Mouse (Mus musculus) heart, adult 2 months (tissue): Measurements from ENCODE around the gene Thsd4. TPM values are rescaled to one million over a fixed set of nuclear protein-coding genes. Genes with fewer than 3 reads are reported as not detected.

ENCODE experiments used
- DNase-seq, 2 experiments: peaks; one replicate each; pipeline ENCODE4 v3.0.0; 2021
- H3K27ac ChIP-seq: fragments of 200-600 bp; 2 replicates; pipeline ENCODE4 v1.8.1; 2022
- H3K27me3 ChIP-seq: fragments of 200-500 bp; 2 replicates; pipeline ENCODE4 v1.6.1; 2012; ENCODE audit warnings: mild to moderate bottlenecking, low read length, inconsistent platforms, mixed read lengths; ENCODE audit not compliant: control insufficient read depth, insufficient read depth
- H3K36me3 ChIP-seq: fragments of 200-500 bp; 2 replicates; pipeline ENCODE4 v1.6.1; 2012; ENCODE audit warnings: low read length, inconsistent platforms; ENCODE audit not compliant: control insufficient read depth, insufficient read depth
- H3K4me1 ChIP-seq: fragments of 200-500 bp; 2 replicates; pipeline ENCODE4 v1.6.1; 2011; ENCODE audit warnings: low read length; ENCODE audit not compliant: control insufficient read depth, insufficient read depth
- H3K4me3 ChIP-seq: fragments of 200-600 bp; 2 replicates; pipeline ENCODE4 v1.8.1; 2022
- H3K79me2 ChIP-seq: fragments of 200-500 bp; replicated peaks from 2 replicates; pipeline ENCODE4 v1.6.1; 2012; ENCODE audit warnings: mild to moderate bottlenecking, inconsistent platforms, low read length, moderate library complexity, mixed read lengths; ENCODE audit not compliant: control insufficient read depth, insufficient read depth
- H3K9ac ChIP-seq: fragments of 200-500 bp; 2 replicates; pipeline ENCODE4 v1.6.1; 2012; ENCODE audit warnings: low read depth, mild to moderate bottlenecking, control low read depth, inconsistent platforms, low read length, mixed read lengths
- CTCF ChIP-seq: fragments of 200-600 bp; IDR thresholded peaks from 2 replicates; pipeline ENCODE4 v1.8.1; 2022; ENCODE audit warnings: antibody characterized with exemption, mild to moderate bottlenecking, moderate library complexity
- EP300 ChIP-seq: fragments of 200-500 bp; IDR thresholded peaks from 2 replicates; pipeline ENCODE4 v1.6.1; 2011; ENCODE audit warnings: low read depth, low read length, control low read depth; ENCODE audit not compliant: insufficient read depth
- POLR2A ChIP-seq: fragments of 200-500 bp; IDR thresholded peaks from 2 replicates; pipeline ENCODE4 v1.6.1; 2011; ENCODE audit warnings: mild to moderate bottlenecking, low read depth, low read length, control low read depth; ENCODE audit not compliant: insufficient read depth
- WGBS: fragments of 180-500 bp; shearing (Covaris S2); methylation state at CpG from one replicate; pipeline ENCODE4 v1.1.7; 2018; 5-methylcytosine and 5-hydroxymethylcytosine counted together
- intact Hi-C: fragments of 180-260 bp; cut with DNase I; formaldehyde crosslinking; loops from one replicate; pipeline ENCODE4 v1.15.1; 2025
- polyA plus RNA-seq: library from polyadenylated mRNA; depleted of rRNA; stranded (reverse); fragments of >200 nt; gene quantifications from 2 replicates; pipeline ENCODE4 v1.2.3, GENCODE M21; 2012
- total RNA-seq, 2 experiments: library from RNA; stranded (reverse); gene quantifications; 2 replicates each; pipeline ENCODE4 v1.2.3; 2021

Gene Thsd4
- total and polyA plus RNA-seq, 3 experiments = 3.5 to 5.2 (median 4.3) TPM

DNA sequence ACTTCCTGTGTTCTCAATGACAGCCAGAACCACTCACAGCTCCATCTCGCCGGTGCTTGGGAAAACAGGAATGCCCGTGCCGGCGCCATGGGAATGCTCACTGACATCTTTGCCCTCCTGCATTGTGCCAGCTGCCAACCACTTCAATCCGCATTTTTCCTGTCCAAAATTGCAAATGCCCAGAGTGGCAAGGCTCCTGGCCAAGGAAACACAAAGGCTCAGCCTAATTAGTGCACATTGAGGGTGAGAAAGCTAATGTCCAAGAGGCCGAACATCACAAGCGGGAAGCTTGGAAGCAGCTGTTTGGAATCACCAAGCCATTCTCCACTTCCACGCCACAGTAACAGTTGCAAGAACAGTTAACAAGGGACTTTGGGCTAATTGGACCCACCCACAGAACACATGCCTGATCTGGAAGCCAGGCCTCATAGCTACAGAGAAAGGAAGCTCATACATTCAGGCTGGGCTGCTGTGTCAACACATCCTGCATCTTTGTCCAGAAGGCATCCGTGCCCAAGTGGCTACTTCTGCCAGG is 210.2 kb downstream of the Thsd4 start:
- 51% methylated on average over 10 of the region's 10 CpGs for WGBS
- H3K36me3 ChIP-seq = no peaks in the 10 kb centered on the region
- H3K4me1 ChIP-seq = peaks cover 33% of the 10 kb centered on the region
- H3K27me3 ChIP-seq = no peaks in the 10 kb centered on the region
- H3K9ac ChIP-seq = no peak overlapping the region
- no peaks in the 10 kb centered on the region for H3K79me2 ChIP-seq
- peak in 1 of 2 experiments; percentile 20 for DNase-seq
- intact Hi-C loops = no loop called here
- TF ChIP-seq EP300 = no peak
- TF ChIP-seq POLR2A = no peak
- TF ChIP-seq CTCF = no peak
- H3K27ac ChIP-seq = peak overlapping the region; percentile 15; the same call in 1 of the 2 replicates
- no peak overlapping the region for H3K4me3 ChIP-seq

DNA sequence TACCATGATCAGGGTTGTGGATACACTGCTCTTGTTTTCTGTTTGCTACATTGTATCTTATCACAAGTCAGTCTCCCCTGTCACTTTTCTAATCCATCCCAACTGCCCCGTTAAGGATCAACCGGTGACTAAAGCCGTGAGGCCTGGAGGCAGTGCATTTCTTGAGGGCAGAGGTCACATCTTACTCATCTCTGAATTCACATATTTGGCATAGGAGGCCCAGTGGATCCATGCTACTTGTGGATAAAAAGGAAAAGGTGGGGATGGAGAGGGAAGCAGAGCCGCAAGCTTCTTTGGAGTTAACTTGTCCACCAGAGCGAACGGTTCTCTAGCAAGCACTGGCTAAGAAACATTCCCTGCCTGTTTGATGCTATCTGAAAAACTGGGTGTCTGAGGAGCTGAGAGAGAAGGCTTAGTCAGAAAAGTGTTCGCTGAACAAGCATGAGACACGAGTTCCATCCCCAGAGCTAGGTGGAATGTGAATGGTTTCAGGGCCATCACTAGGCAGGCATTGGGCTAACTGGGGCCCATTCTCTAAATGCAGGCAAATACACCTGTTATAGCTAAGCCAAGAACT is 211.0 kb downstream of the Thsd4 start:
- Histone ChIP-seq H3K4me3 (no peak overlapping the region), H3K9ac (no peak overlapping the region), H3K79me2 (no peaks in the 10 kb centered on the region), H3K36me3 (no peaks in the 10 kb centered on the region), H3K27ac (peak overlapping the region; percentile 70), H3K27me3 (no peaks in the 10 kb centered on the region), H3K4me1 (peaks cover 31% of the 10 kb centered on the region)
- intact Hi-C loops = no loop called here
- DNase-seq = no peak
- TF ChIP-seq EP300 (no peak), CTCF (no peak), POLR2A (no peak)
- WGBS = 70% methylated on average over 8 of the region's 8 CpGs

- H3K27me3 ChIP-seq = no peaks in the 10 kb centered on the region
- H3K79me2 ChIP-seq = no peaks in the 10 kb centered on the region
- no peak for TF ChIP-seq POLR2A
- no peak for TF ChIP-seq EP300
- no peak for TF ChIP-seq CTCF
- H3K27ac ChIP-seq = peak overlapping the region; percentile 70
- peak; percentile 75 to 86 for DNase-seq
- H3K4me1 ChIP-seq = peaks cover 31% of the 10 kb centered on the region
- no peaks in the 10 kb centered on the region for H3K36me3 ChIP-seq
- no peak overlapping the region for H3K9ac ChIP-seq
- no peak overlapping the region for H3K4me3 ChIP-seq
- intact Hi-C loops = no loop called here
- WGBS = 34% methylated on average over 16 of the region's 16 CpGs
Observed at GRCm38 (mm10) chr9:60309786-60310711, 211.8 kb downstream of the Thsd4 start.

- DNase-seq = no peak
- no peak overlapping the region for H3K27ac ChIP-seq
- H3K36me3 ChIP-seq = no peaks in the 10 kb centered on the region
- H3K4me1 ChIP-seq = peaks cover 23% of the 10 kb centered on the region
- no peaks in the 10 kb centered on the region for H3K27me3 ChIP-seq
- no peaks in the 10 kb centered on the region for H3K79me2 ChIP-seq
- TF ChIP-seq POLR2A (no peak), EP300 (no peak), CTCF (no peak)
- no peak overlapping the region for H3K9ac ChIP-seq
- intact Hi-C loops = no loop called here
- no peak overlapping the region for H3K4me3 ChIP-seq
- 78% methylated on average over 4 of the region's 4 CpGs for WGBS
Observed at GRCm38 (mm10) chr9:60308182-60308581, 213.7 kb downstream of the Thsd4 start.

GRCm38 (mm10) chr9:60307469-60307868 is 214.4 kb downstream of the Thsd4 start:
- WGBS = 91% methylated on average over 5 of the region's 5 CpGs
- no peak overlapping the region for H3K4me3 ChIP-seq
- DNase-seq = no peak
- no peak overlapping the region for H3K9ac ChIP-seq
- no peak overlapping the region for H3K27ac ChIP-seq
- peaks cover 19% of the 10 kb centered on the region for H3K4me1 ChIP-seq
- no peak for TF ChIP-seq POLR2A
- no peak for TF ChIP-seq EP300
- TF ChIP-seq CTCF = no peak
- no peaks in the 10 kb centered on the region for H3K36me3 ChIP-seq
- no peaks in the 10 kb centered on the region for H3K27me3 ChIP-seq
- no peaks in the 10 kb centered on the region for H3K79me2 ChIP-seq
- intact Hi-C loops = no loop called here

DNA sequence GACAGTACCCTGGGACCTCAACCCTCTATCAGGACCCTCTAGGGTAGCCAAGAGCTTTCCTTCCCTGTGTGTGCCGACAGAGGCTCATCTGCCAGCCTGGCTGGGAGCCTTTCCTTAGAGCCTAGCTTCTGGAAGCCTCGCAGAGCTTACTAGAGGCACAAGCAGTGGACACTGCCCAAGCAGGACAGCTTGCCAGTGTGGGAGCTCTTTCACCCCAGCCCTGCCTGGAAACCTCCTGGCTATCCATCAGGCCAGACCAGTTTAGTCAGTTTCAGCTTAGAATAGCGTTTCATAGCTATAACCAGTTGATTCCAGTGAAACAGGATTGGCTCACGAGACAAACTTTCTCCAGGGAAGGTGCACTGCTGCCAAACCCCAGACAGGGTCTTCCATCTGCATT is 215.6 kb downstream of the Thsd4 start:
- H3K4me1 ChIP-seq = peaks cover 11% of the 10 kb centered on the region
- no peaks in the 10 kb centered on the region for H3K79me2 ChIP-seq
- peak overlapping the region; percentile 57 for H3K27ac ChIP-seq
- no peak overlapping the region for H3K4me3 ChIP-seq
- 54% methylated on average over 4 of the region's 4 CpGs for WGBS
- no peak overlapping the region for H3K9ac ChIP-seq
- TF ChIP-seq POLR2A = no peak
- TF ChIP-seq EP300 = no peak
- TF ChIP-seq CTCF = no peak
- H3K36me3 ChIP-seq = no peaks in the 10 kb centered on the region
- H3K27me3 ChIP-seq = no peaks in the 10 kb centered on the region
- intact Hi-C loops = no loop called here
- DNase-seq = peak in 1 of 2 experiments; percentile 47
